Comparison of ENCODE assay signal across 15 mouse cellular contexts in the genomic region with DNA sequence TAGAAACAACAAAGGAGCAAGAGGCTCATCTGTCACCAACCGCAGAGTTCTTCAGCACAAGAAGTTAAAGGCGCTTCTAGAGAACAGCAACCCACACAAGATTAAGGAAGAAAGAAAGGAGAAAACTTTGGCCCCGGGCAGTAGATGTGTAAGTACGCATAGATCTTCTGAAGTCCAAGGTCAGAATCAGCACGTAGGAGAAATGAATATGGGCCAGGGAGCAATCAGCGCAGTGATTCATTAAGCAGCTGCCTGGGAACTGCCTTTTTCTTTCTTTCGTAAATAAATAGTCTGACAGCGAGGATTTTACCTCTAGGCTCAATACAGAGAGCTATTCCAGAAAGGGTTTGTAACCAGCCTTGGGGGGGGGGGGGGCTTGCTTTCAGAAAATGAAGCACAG.
DNase-seq lines count a peak whose midpoint lies in the region; ATAC-seq lines count a peak whose summit lies in the region.
"Had no signal": no experiment of that assay in that cellular context is flagged by ENCODE, and none has a peak within 500 bp of the region (broad histone marks: within the 10 kb centered on the region; RNA-seq: fewer than 3 reads in every experiment).

No protein-coding gene starts in this region.

- H3K9ac ChIP-seq in heart, embryonic 12.5 days, result no peak overlapping the region
- no peak overlapping the region for H3K9ac ChIP-seq in midbrain, embryonic 14.5 days (replicated peaks; ENCODE audit: low read length)
- no peak overlapping the region for H3K9ac ChIP-seq in midbrain, embryonic 13.5 days (replicated peaks)
- no peak overlapping the region for H3K9ac ChIP-seq in stomach, embryonic 16.5 days (ENCODE audit: low read length)
- H3K9ac ChIP-seq: stomach, embryonic 15.5 days had no signal

- H3K27ac ChIP-seq in heart, embryonic 12.5 days (ENCODE audit: poor library complexity, severe bottlenecking), result no peak overlapping the region
- no peak overlapping the region for H3K27ac ChIP-seq in midbrain, embryonic 14.5 days (replicated peaks; ENCODE audit: low read depth, low read length)
- no peak overlapping the region for H3K27ac ChIP-seq in midbrain, embryonic 13.5 days
- peak overlapping the region; percentile 29; the same call in 1 of the 2 replicates for H3K27ac ChIP-seq in stomach, embryonic 16.5 days (ENCODE audit: low read length)
- H3K27ac ChIP-seq: left cerebral cortex, adult 2 months; stomach, embryonic 15.5 days had no signal

- no peak for ATAC-seq in heart, embryonic 12.5 days (ENCODE audit: insufficient number of reproducible peaks, low FRiP score)
- ATAC-seq in midbrain, embryonic 14.5 days (ENCODE audit: low FRiP score, low TSS enrichment), result no peak
- ATAC-seq in midbrain, embryonic 13.5 days, result no peak
- peak; percentile 77; the same call in 1 of the 2 replicates for ATAC-seq in stomach, embryonic 16.5 days (ENCODE audit: insufficient read depth, low FRiP score)
- ATAC-seq: inflammation-experienced regulatory T-cells, adult 6 months had no signal

- DNase-seq in heart, adult 8-10 months (ENCODE audit: low spot score), result peak; percentile 3
- peak; percentile 20 for DNase-seq in midbrain, embryonic 14.5 days
- DNase-seq in fat pad, adult 2 months (ENCODE audit: extremely low read depth, low read depth, low spot score), result peak; percentile 39
- DNase-seq in testis, postnatal 14 days (ENCODE audit: low spot score), result no peak
- no peak for DNase-seq in spleen, postnatal 4 days (ENCODE audit: low spot score in 2 of 2)
- DNase-seq: cerebellum, adult 9-10 months; gastrocnemius, postnatal 10 days; lung, postnatal 36 days had no signal

- 72% methylated on average over 8 of the region's 8 CpGs for WGBS in heart, embryonic 12.5 days
- 66% methylated on average over 8 of the region's 8 CpGs for WGBS in midbrain, embryonic 14.5 days
- WGBS in midbrain, embryonic 13.5 days, result 54% methylated on average over 8 of the region's 8 CpGs
- 17% methylated on average over 8 of the region's 8 CpGs for WGBS in stomach, embryonic 16.5 days

- no peak overlapping the region for H3K4me2 ChIP-seq in heart, embryonic 12.5 days
- no peak overlapping the region for H3K4me2 ChIP-seq in midbrain, embryonic 14.5 days (ENCODE audit: low read length)
- H3K4me2 ChIP-seq in midbrain, embryonic 13.5 days (replicated peaks), result no peak overlapping the region
- H3K4me2 ChIP-seq in stomach, embryonic 16.5 days (ENCODE audit: low read depth, low read length), result peak overlapping the region; percentile 30; the same call in 1 of the 2 replicates
- H3K4me2 ChIP-seq: liver, embryonic 11.5 days; stomach, embryonic 15.5 days had no signal

- H3K36me3 ChIP-seq in heart, embryonic 12.5 days, result no peaks in the 10 kb centered on the region
- H3K36me3 ChIP-seq in midbrain, embryonic 14.5 days (ENCODE audit: control insufficient read depth, insufficient read depth, low read length), result no peaks in the 10 kb centered on the region
- no peaks in the 10 kb centered on the region for H3K36me3 ChIP-seq in midbrain, embryonic 13.5 days
- no peaks in the 10 kb centered on the region for H3K36me3 ChIP-seq in stomach, embryonic 16.5 days (ENCODE audit: control insufficient read depth, insufficient read depth, low read length)
- H3K36me3 ChIP-seq: stomach, embryonic 15.5 days had no signal

- no peak overlapping the region for H3K4me3 ChIP-seq in heart, embryonic 12.5 days
- H3K4me3 ChIP-seq in midbrain, embryonic 14.5 days (replicated peaks; ENCODE audit: low read depth, low read length), result no peak overlapping the region
- H3K4me3 ChIP-seq in midbrain, embryonic 13.5 days (replicated peaks), result no peak overlapping the region
- H3K4me3 ChIP-seq in stomach, embryonic 16.5 days (replicated peaks; ENCODE audit: low read length), result no peak overlapping the region
- H3K4me3 ChIP-seq: left cerebral cortex, adult 2 months; stomach, embryonic 15.5 days had no signal

- H3K4me1 ChIP-seq in heart, embryonic 12.5 days (replicated peaks), result no peaks in the 10 kb centered on the region
- H3K4me1 ChIP-seq in midbrain, embryonic 14.5 days (ENCODE audit: control insufficient read depth, insufficient read depth, low read length), result no peaks in the 10 kb centered on the region
- 0 out of 2 replicates have a peak, but pooled peaks cover 3% of the 10 kb centered on the region for H3K4me1 ChIP-seq in midbrain, embryonic 13.5 days (replicated peaks)
- H3K4me1 ChIP-seq in stomach, embryonic 16.5 days (ENCODE audit: control insufficient read depth, insufficient read depth, low read length), result peaks cover 8% of the 10 kb centered on the region
- H3K4me1 ChIP-seq: stomach, embryonic 15.5 days had no signal

- no peaks in the 10 kb centered on the region for H3K9me3 ChIP-seq in heart, embryonic 12.5 days (replicated peaks)
- no peaks in the 10 kb centered on the region for H3K9me3 ChIP-seq in midbrain, embryonic 14.5 days (ENCODE audit: control insufficient read depth, low read length)
- no peaks in the 10 kb centered on the region for H3K9me3 ChIP-seq in midbrain, embryonic 13.5 days
- no peaks in the 10 kb centered on the region for H3K9me3 ChIP-seq in stomach, embryonic 16.5 days (replicated peaks; ENCODE audit: control insufficient read depth, low read length)
- H3K9me3 ChIP-seq: stomach, embryonic 15.5 days had no signal

- no peaks in the 10 kb centered on the region for H3K27me3 ChIP-seq in heart, embryonic 12.5 days (replicated peaks)
- no peaks in the 10 kb centered on the region for H3K27me3 ChIP-seq in midbrain, embryonic 14.5 days (ENCODE audit: control insufficient read depth, insufficient read depth, low read length)
- H3K27me3 ChIP-seq in midbrain, embryonic 13.5 days, result no peaks in the 10 kb centered on the region
- H3K27me3 ChIP-seq in stomach, embryonic 16.5 days (ENCODE audit: control insufficient read depth, insufficient read depth, low read length), result no peaks in the 10 kb centered on the region
- H3K27me3 ChIP-seq: stomach, embryonic 15.5 days had no signal

Comparison
In these comparisons a context has a peak if more than half of its experiments do, and no peak if none do; other contexts are left out.
1. DNase-seq: peak in heart, adult 8-10 months (single experiment), midbrain, embryonic 14.5 days (single experiment) and fat pad, adult 2 months (single experiment); none in testis, postnatal 14 days (single experiment) and spleen, postnatal 4 days (0 of 2).